Mouse (Mus musculus): ENCODE data around the gene Lmbr1l. TPM values are rescaled to one million over a fixed set of nuclear protein-coding genes. Genes with fewer than 3 reads are reported as not detected.
A peak's percentile ranks its signal among the peaks of the same experiment; 100 is the strongest.

Gene Lmbr1l
- total RNA-seq, 4 experiments from 2014 or later, result 3.7 to 5.0 (median 4.2) TPM

DNA sequence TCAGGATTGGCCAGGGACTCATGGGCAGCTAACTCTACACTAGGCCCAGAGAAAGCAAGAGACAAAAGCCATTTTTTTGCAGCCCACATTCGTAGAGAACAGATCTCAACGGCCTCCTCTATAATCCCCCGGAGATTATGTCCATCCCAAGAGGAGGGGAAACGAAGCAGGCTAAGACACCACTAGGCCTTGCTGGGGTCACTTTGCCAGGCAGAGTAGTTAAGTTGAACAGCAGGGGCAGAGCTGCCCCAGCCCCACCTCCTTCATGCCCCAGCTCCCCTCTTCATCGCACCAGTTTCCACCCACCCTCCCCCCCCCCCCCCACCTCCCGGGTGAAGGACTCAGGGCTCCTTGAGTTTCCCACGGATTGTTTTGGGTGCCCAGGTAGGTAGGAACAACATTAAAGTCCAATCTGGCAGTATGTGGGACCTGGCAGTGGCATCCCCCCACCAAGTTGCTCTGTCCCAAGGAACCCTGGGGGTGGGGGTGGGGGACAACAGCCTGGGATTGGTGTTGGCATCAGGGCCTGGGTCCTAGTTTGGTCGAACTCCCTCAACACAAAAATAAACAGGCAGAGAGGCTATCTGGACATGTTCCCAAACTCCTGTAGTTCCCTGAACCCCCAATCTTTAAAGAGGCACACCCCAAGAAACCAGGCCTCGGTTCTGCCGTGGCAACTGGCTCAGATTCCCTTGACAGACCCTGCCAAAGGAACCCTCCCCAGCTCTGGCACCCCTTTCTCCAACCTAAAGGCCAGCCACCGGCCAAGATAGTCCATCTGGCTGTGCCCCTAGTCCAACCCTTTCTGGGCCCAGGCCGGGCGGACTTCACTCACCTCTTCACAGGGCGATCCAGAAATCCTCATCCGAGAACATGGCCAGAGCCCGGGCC, 47.6 kb downstream of the Lmbr1l start:
- peak in 1 of 2 experiments; percentile 60 for DNase-seq (ENCODE audit: low spot score in 2 of 2)

DNA sequence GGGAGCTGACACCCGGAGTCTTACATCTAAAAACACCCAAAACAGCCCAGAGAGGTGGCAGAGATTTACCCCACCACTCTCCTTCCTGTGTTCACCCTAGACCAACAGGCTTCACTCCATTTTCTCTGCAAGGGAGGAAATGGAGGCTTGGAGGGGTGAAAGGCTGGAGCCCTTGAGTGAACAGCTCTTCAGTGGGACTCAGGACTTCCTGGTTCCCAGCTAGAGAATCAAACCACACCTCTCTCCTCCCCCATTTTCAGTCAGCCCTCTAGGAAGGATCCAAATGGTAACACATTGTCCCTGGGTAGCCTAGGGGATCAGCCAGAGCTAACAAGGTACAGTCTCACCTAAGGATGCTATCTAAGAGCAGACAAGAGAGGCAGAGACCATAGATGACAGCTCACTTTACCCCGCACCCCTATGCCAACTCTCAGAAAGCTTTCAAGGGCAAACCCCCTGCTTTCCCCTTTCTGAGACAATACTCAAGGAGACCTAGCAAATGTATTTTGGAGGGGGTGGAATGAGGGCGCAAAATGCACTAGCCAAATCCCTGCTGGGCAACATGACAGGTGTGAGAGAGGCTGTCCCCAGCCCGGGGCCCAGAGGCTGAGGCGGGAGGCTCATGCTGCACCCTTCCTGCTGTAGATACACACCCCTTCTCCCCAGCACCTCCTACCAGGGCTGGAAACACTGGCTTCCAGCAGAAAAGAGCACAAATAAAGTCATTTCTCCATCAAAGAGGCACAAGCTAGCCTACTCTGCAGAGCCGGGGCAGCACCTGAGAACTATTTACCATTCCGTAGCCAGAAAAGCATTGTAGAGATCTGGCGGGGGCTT, 48.5 kb downstream of the Lmbr1l start:
- DNase-seq (ENCODE audit: low spot score in 2 of 2), result no peak

DNA sequence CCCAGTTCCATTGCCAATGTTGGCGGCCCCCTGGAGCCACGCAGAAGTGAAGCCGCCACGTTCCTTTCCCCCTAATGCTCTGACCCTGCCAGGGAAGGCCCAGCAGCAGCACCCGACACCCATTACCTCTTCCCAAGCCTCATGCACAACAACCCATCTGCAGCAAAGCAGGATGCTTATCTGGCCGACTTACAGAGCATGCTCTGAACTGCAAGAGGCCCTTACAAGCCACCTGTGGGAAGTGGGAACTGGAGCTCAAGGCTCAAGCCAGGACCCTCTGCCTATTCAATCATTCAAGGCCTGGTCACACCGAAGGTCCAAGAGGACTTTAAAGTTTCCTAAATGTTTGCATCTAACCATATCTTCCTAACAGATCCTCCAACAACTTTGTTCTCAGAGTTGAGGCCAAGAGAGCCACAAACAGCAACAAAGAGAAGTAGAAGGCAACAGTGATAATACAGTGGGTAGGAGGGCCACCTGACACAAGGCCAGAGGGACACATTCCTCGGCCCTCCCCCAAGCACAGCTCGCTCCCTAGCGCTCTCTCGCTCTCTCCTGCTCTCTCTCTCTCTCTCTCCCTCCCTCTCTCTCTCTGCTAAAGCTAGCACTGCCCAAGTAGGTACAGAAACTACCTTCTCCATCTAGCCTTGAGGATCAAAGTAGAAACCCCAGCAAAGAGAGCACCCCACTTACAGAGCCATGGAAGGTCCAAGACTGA, 49.5 kb downstream of the Lmbr1l start:
- DNase-seq (ENCODE audit: low spot score in 2 of 2), result no peak

DNA sequence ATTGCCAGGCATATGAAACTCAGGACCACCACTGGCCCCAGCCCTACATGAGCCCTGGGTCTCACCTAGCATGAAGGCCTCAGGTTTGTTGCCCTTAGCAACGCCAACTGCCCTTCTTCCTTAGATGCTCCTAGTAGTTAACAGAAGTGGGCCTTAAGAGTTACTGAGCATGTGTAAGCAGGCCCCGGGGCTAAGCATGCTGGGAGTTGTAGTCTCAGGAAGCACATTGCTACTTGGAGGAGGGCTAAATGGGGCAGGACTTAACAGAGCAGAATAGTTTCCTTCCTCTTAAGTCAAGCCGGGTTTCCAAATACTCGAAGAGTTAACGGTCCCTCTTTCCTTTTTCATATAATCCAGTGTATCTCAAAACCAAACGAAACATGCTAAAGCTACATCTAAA, 50.7 kb downstream of the Lmbr1l start:
- DNase-seq (ENCODE audit: low spot score in 2 of 2), result peak in 1 of 2 experiments; percentile 32

DNA sequence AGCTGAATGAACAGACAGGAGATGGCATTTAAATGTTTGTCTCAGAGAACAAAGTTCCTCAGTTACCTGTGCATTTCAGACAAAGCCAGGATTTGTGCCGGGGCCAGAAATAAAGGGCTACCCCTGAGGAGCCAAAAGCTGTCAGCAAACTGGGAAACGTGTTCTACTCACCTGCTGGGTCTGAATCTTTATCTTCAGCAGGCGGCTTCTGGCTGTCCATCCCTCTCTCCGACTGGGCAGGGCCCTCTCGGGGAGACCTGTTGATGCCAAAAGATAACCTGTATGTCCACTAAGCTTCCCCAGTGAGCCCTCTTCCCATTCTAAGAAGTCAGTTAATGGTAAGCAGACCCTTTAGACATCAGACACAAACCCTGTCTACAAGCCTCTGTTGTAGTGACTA, 51.5 kb downstream of the Lmbr1l start:
- no peak for DNase-seq (ENCODE audit: low spot score in 2 of 2)

DNA sequence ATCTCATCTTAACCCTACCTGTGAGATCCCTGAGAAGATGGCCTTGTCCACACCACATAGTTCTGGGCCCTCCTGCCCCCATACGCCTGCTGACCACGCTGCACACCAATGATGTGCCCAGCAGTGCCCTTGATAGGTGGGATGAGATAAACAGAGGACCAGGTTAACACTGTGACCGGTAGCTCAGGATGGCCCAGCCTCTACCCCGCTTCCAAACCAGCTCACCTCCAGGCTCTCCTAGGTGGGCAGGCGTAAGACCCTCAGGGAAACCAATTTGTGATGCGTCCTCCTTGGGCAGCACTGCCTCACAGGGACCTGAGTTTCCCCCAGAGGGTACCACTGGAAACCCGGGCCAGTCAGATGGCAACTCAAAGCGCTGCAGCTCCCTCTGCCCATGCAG, 52.3 kb downstream of the Lmbr1l start:
- no peak for DNase-seq (ENCODE audit: low spot score in 2 of 2)

DNA sequence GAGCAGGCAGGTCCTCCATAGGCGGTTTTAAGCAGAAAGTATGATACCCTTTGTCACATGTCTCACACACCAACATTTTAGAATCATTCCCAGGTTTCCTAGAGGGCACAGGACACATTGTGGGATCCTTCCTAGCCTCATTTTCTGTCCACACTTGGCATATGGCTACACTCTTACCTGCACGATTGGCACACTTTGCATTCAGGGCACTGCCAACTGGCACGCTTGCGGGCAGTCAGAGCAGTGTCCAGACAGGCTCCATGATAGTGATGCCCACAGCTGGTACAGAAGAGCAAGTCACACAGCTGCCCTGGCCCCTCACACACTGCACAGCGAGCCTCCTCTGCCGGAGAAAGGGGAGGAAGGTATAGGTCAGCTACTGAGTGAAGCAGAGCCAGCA, 53.1 kb downstream of the Lmbr1l start:
- no peak for DNase-seq (ENCODE audit: low spot score in 2 of 2)

DNA sequence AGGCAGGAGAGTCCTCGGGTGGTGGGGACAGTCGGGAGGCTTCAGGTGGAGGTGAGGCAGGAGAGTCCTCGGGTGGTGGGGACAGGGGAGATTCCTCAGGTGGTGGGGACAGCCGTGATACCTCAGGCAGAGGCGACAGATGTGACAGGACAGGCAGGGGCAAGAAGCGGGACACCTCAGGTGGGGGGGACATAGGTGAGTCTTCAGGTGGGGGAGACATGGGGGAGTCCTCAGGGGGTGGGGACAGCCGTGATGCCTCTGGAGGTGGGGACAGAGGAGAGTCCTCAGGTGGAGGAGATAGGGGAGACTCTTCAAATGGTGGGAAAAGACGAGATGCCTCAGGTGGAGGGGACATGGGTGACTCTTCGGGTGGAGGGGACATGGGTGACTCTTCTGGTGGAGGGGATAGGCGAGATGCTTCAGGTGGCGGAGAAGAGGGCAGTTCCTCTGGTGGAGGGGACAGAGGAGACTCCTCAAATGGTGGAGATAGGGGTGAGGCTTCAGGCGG, 54.5 kb downstream of the Lmbr1l start:
- DNase-seq (ENCODE audit: low spot score in 2 of 2), result no peak

DNA sequence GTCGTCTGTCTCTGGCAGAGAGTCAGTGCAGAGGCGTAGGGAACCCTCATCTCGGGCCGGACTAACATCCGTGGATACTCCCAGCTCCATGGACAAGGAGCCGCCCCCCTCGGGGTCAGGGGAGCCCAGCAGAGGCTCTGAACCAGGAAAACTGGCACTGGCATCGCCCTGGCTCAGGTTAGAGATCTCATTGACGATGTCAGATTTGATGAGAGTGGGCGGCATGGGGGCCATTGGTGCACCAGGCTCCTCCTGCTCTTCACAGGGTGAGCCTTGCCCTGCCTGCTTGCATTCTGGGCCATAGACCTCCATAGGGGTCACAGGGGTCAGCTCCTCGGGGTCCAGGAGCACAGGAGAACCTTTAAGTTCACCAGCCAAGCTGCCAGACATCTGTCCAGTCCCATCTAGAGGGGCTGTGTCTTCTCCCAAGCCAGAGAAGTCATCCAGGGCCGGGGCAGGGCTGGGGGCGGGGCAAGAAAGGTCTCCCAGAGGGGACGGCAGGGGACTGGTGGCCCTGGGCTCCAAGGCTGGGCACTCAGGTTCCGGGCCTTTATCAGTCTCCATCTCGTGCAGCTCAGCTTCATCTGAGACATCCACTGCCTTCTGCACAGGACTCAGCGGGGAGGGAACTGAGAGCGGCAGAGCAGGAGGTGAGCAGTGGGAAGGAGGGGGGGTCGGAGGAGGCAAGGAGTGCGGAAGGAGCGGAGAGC, 56.2 kb downstream of the Lmbr1l start:
- no peak for DNase-seq (ENCODE audit: low spot score in 2 of 2)

DNA sequence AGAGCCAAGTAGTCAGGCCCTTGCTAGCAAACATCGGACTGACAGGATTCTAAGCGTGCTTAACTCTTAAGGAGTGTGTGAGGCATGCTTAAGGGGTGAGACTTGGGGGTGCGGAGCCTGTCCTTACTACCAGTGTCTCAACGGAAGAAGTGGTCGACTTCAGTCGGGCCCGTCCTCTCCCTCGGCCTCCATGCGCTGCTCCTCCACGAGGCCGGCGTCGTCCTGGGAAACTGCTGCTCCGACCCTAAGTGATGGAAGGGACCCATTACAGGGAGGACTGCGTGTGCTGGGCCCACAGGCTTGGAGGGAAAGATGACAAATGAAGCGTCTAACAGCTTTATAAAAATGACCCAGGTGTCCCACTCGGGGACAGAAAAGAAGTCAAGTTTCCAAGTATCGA, 57.1 kb downstream of the Lmbr1l start:
- no peak for DNase-seq (ENCODE audit: low spot score in 2 of 2)

DNA sequence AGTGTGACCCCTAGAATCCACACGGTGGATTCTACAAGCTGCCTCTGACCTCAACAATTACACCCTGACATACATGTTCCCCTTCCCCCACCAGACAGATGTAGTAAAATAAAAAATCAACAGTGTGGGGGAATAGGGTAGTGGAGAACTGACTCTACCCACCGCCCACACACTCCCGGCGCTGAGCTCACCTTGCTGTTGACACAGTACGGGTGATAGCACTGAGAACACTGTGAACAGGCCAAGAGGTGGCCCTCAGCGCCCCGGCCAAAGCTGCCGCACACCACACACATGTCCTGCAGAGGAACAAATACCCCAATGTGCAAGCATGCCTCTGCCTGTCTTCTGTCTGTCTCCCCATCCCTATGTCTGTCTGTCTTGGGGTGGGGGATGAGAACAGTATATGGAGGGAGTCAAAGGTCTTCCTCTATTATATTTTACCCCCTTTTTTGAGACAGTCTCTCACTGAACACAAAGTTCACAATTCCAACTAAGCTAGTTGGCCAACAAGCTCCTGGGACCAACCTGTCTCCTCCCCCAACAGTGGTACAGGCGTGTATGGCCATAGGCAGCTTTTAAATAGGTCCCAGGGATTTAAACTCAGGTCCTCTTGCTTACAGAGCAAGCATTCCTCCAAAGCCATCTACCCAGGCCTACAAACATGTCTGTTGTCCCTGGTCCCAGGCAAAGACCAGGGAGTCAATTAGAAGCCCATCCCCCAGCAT, 58.5 kb downstream of the Lmbr1l start:
- no peak for DNase-seq (ENCODE audit: low spot score in 2 of 2)

DNA sequence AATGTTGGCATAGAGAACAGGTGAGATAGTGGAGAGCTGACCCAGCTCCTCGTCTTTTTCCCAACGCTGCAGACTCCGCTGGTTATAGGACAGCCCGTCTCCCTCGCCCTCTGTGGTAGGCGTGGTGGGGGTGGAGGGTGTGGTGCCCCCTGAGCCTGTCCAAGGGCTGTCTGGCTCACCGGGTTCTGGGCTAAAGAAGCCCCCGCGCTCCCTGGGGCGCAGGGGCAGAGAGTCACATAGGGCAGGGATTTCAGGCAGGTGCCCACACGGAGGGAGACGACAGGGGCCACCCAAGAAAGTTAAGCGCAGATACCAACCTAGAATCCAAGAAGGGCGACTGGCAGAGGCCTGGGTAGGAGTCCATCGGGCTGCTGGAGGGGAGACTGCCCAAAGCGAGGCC, 63.8 kb downstream of the Lmbr1l start:
- DNase-seq (ENCODE audit: low spot score in 2 of 2), result no peak

Other genes with a start within 250 kb of the Lmbr1l start
- 1 to 10 TPM; 1.0 to 2.3 (median 1.1) TPM for gene Rnd1, start 240.8 kb downstream of the Lmbr1l start, total RNA-seq (2022)
- not detected for gene Ccdc65, start 210.0 kb downstream of the Lmbr1l start, total RNA-seq (2022)
- under 1 TPM in 3 of 4 experiments, not detected in 1; 0.43 to 0.92 (median 0.72) TPM for gene Fkbp11, start 190.0 kb downstream of the Lmbr1l start, total RNA-seq (2022)
- gene Arf3, start 155.0 kb downstream of the Lmbr1l start, total RNA-seq (2022), result 1 to 10 TPM; 6.9 to 8.9 (median 8.1) TPM
- gene Wnt10b, start 140.1 kb downstream of the Lmbr1l start, total RNA-seq (2022), result 1 to 10 TPM in 1 of 4 experiments, under 1 TPM in 3; 0.48 to 1.1 (median 0.85) TPM
- not detected for gene Wnt1, start 128.4 kb downstream of the Lmbr1l start, total RNA-seq (2022)
- under 1 TPM; 0.12 to 0.67 (median 0.43) TPM for gene Ddn, start 108.7 kb downstream of the Lmbr1l start, total RNA-seq (2022)
- 10 to 100 TPM; 43.8 to 55.0 (median 46.9) TPM for gene Prkag1, start 86.7 kb downstream of the Lmbr1l start, total RNA-seq (2022)
- 10 to 100 TPM; 52.6 to 67.2 (median 59.1) TPM for gene Kmt2d, start 47.0 kb downstream of the Lmbr1l start, total RNA-seq (2022)
- 1 to 10 TPM; 1.4 to 2.9 (median 2.0) TPM for gene Rhebl1, start 23.7 kb downstream of the Lmbr1l start, total RNA-seq (2022)
- gene Dhh, start 19.7 kb downstream of the Lmbr1l start, total RNA-seq (2022), result 1 to 10 TPM in 1 of 4 experiments, under 1 TPM in 3; 0.19 to 1.0 (median 0.49) TPM
- 10 to 100 TPM; 12.6 to 24.6 (median 20.3) TPM for gene Tuba1b, start 16.3 kb upstream of the Lmbr1l start, total RNA-seq (2022)
- gene Gm49450, start 35.3 kb upstream of the Lmbr1l start, total RNA-seq (2022), result not detected
- gene Tuba1a, start 35.5 kb upstream of the Lmbr1l start, total RNA-seq (2022), result 10 to 100 TPM; 12.6 to 24.0 (median 18.4) TPM
- gene Tuba1c, start 111.7 kb upstream of the Lmbr1l start, total RNA-seq (2022), result 1 to 10 TPM; 5.7 to 7.8 (median 6.8) TPM
- under 1 TPM in 3 of 4 experiments, not detected in 1; 0.31 to 0.58 (median 0.35) TPM for gene Prph, start 136.9 kb upstream of the Lmbr1l start, total RNA-seq (2022)
- not detected for gene Troap, start 156.3 kb upstream of the Lmbr1l start, total RNA-seq (2022)
- not detected for gene C1ql4, start 169.6 kb upstream of the Lmbr1l start, total RNA-seq (2022)
- gene Dnajc22, start 174.9 kb upstream of the Lmbr1l start, total RNA-seq (2022), result under 1 TPM in 1 of 4 experiments, not detected in 3; 0.24 TPM
- 1 to 10 TPM; 3.0 to 5.4 (median 4.1) TPM for gene Spats2, start 207.7 kb upstream of the Lmbr1l start, total RNA-seq (2022)